Mouse (Mus musculus) retina, postnatal 7 days (tissue): ENCODE measurements at regions not wholly inside any gene's neighbourhood (a gene's known extent, or its start where the extent isn't known, plus 50 kb on each side); places are given as distances from the start of the nearest gene placed in this dataset.

ENCODE experiments used
- DNase-seq: peaks from one replicate; pipeline ENCODE4 v3.0.0-alpha.2; 2012; ENCODE audit warnings: low read depth, low spot score

DNA sequence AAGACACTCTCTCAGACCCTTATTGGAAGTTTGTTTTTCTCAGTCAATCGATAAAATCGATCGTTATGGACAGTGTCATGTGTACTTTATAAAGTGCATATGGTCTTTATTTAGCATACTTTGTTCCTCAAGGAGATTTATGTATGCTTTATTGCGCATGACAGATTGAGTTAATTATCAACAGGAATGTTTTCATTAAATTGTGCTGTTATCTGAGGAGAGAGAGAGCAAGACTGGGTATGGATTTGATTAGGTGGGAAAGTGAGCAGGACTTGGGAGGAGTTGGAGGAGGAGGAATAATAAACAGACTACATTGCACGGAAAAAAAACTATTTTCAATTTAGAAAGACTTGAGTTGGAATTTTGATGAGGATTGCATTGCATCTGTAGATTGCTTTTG, 183.8 kb upstream of the Sstr1 start:
- DNase-seq: no peak

DNA sequence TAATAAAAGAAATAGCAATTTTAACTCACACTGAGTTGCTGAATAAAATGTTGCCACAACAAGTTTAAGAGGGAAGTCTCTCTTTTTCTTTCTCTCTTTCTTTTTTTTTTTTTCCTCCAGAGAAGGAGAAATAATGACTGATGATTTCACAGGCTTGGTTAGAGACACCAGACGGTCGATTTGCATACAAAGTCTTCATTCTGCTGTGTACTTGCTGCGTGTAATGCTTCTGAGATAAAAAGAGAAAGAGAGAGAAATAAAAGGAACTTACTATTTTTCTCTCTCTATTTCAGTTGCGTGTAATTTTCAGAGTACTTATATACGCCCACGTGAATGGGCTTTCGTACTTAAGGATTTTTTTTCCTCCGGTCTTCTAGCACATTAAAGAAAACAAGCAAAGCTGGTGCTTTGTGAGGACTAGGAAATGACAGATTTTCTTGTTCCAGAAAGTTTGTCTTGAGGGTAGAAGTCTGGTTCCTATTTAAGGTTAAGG, 155.2 kb upstream of the Sstr1 start:
- DNase-seq: no peak

DNA sequence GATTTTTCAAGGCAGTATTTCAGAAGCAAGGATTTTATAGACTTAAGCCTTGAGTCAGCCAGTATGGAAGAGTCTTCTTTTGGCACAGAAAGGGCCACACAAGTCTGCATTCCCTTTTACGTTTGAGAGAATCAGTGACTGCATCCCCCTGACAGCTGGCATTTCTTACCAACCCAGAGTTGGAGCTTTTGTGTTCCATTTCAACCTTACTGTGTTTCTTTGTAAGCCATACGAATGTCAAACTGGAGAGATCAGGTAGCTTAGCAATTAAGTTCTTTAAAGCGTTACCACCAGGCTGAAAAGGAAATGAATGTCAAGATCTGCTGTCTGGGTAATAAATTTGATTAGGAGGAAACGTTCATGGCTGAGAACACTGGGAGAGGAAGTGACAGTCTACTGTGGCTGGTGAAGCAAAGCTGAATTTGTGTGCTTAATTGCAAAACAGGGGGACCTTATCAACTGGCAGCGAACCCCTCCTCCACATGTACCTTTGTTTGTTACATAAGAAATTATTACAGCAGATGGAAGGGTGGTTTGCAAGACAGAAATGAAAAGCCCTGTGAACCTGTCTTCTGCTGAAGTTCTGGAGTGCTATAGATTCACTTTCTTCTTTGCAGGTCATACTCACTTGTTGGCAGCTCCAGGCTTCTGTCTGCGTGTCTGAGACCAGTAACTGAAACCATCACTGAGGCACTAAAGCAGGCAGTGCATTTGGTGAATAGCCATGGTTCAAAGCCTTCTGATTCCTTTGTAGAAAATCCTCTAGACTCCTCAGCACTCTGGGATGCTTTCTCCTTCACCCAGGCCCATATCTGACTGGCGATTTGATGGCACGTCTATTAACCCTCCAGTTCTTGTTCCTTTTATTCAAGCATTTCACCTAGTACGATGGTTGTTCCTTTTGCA, 144.0 kb upstream of the Sstr1 start:
- no peak for DNase-seq

DNA sequence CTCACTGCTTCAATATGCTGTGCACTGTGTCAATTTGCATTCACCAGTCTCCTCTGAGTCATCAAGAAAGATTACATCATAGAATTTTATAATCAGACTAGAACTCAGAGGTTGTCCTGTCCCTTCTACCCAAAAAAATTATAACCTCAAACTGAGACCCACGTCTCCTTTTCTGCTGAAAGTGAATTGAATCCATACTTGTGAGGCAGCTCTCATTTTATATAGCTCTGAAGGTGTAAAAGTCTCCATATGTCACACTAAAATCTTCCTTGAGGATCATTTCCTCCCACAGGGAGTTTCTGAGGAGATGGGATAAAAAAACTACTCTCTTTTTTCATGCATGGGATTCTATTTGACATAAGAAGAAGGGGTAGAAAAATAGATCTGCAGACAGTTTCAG, 124.3 kb upstream of the Sstr1 start:
- no peak for DNase-seq

DNA sequence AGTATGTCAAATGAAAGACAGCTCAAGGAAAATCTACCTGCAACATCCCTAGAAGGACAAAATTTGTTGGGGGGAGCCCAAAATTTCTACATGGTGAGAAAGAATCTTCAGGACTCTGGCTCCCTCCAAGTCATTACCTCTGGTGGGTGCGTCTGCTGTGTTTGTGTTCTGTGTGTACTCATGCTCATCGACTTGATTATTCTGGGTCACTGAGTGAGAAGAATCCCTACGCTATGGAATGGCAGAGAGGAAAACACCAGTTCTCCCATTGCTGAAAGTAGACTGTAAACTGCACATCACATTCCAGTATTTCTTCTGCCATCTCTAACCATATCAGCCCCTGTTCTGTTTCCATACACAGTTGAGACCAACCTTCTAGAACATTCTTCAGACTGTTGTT, 98.9 kb upstream of the Sstr1 start:
- peak; percentile 2 for DNase-seq

DNA sequence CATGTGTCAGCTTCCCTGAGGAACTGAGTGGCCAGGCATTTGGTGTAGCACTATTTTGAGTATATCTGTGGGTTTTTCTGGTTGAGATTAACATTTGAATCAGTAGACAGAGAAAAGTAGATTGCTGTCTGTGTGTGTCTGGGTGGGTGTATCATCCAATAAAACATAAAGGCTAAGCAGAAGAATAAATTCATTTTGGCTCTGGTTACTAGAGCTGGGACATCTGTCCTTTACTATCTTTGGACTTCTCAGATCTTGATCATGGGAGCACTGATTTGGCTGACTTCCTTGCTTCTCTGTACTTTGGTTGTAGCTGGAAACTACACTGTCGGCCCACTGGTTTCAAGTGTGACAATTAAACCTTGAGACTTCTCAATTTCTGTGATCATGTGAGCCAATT, 72.5 kb upstream of the Sstr1 start:
- DNase-seq: no peak

DNA sequence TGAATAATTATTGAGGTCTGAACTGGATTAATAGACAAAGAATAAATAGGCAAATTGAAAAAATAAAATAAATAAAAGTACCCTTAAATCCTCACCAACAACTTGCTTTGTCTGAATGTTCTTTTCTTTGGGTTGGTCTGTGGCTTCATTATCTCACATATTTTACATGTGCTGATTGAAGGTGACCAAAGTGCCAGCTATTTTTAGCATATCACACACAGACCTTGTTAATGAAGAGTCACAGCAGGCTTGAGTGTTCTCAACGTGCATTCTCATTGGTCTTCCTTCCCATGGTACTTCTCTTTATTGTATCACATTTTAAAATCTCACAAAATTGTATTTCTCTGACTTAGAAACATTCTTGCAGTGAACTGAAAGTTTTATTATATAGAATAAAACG, 59.7 kb upstream of the Sstr1 start:
- DNase-seq: no peak
